Mouse (Mus musculus) bone marrow macrophage, adult 2 months (primary cell): Measurements from ENCODE around the gene C2cd5.

ENCODE experiments used
- CTCF ChIP-seq: IDR thresholded peaks from 2 replicates; pipeline ENCODE4 v1.5.1; 2012; ENCODE audit warnings: low read depth, mild to moderate bottlenecking, low read length, moderate library complexity
- POLR2A ChIP-seq: IDR thresholded peaks from 2 replicates; pipeline ENCODE4 v1.6.1; 2012; ENCODE audit warnings: mild to moderate bottlenecking, low read depth, low read length, borderline replicate concordance

- TF ChIP-seq CTCF (no peak), POLR2A (no peak)
Measured at GRCm38 (mm10) chr6:143035261-143035660, 64.7 kb downstream of the C2cd5 start.
